Mouse (Mus musculus) heart, postnatal 0 days (tissue): ENCODE measurements at regions not wholly inside any gene's neighbourhood (a gene's known extent, or its start where the extent isn't known, plus 50 kb on each side); places are given as distances from the start of the nearest gene placed in this dataset.

Source experiments
- CTCF ChIP-seq: IDR thresholded peaks from 2 replicates; pipeline ENCODE4 v1.5.1; 2016; ENCODE audit warnings: antibody characterized with exemption, control low read depth, low read depth
- EP300 ChIP-seq: IDR thresholded peaks from 2 replicates; pipeline ENCODE4 v1.6.1; 2016; ENCODE audit warnings: antibody characterized with exemption, low read depth

DNA sequence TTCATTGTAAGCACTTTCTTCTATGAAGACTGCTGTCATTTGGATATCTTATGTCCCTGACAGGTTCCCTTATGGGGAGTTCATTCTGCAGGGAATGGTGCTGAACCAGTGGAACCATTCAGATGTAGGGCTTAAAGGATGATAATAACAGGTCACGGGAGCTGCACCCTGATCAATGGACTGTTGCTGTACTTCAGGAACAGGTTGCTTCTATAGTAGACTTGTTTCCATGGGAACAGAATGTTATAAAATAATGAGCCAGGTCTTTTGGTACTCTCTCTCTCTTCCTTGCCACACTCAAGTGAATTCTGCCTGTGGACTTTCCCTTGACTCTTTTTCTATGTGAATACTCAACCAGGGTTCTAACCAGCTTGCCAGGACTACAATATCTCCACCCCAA, 196.9 kb upstream of the Chrm3 start:
- no peak for TF ChIP-seq CTCF
- TF ChIP-seq EP300 = no peak
